Comparison of ENCODE assay signal across 17 mouse cellular contexts in the genomic region with DNA sequence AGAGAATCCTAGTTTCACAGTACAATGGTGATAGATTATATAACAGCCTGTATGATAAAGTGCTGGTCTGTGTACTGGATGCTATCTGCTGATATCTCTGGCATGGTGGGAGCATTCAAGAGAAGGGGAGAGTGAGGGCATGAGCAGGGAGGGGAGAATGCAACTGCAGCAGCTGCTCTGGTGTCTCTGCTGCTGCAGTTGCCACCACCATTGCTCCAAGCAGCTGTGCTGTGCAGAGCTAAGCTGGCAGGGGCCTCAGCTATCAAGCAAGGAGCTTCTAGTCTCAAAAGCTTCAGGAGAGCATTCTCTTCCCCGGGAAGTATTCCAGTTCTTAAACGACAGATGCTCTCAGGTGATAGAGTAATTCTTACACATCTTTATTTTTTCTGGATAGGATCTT.
"Had no signal": no experiment of that assay in that cellular context is flagged by ENCODE, and none has a peak within 500 bp of the region (broad histone marks: within the 10 kb centered on the region; RNA-seq: fewer than 3 reads in every experiment).

No protein-coding gene starts in this region.

- H3K36me3 ChIP-seq: midbrain, embryonic 13.5 days; midbrain, embryonic 15.5 days; neural tube, embryonic 13.5 days; neural tube, embryonic 15.5 days had no signal

- H3K9me3 ChIP-seq: midbrain, embryonic 13.5 days; midbrain, embryonic 15.5 days; neural tube, embryonic 13.5 days; neural tube, embryonic 15.5 days had no signal

- H3K4me1 ChIP-seq: midbrain, embryonic 13.5 days; midbrain, embryonic 15.5 days; neural tube, embryonic 13.5 days; neural tube, embryonic 15.5 days had no signal

- DNase-seq: lung, adult 18-20 months; lung, embryonic 14.5 days; lung, postnatal 10 days; lung, postnatal 4 days; retina, postnatal 1 day; right cerebral cortex, adult 18-20 months; right cerebral cortex, postnatal 25 days; right cerebral cortex, postnatal 4 days; spleen, adult 18-20 months; thymus, adult 18-20 months; thymus, postnatal 14 days; thymus, postnatal 36 days had no signal

- H3K9ac ChIP-seq: lung, embryonic 14.5 days; midbrain, embryonic 13.5 days; midbrain, embryonic 15.5 days; neural tube, embryonic 13.5 days; neural tube, embryonic 15.5 days had no signal

- H3K27ac ChIP-seq: midbrain, embryonic 13.5 days; midbrain, embryonic 15.5 days; neural tube, embryonic 13.5 days; neural tube, embryonic 15.5 days had no signal

- H3K4me3 ChIP-seq: midbrain, embryonic 13.5 days; midbrain, embryonic 15.5 days; neural tube, embryonic 13.5 days; neural tube, embryonic 15.5 days had no signal

- ATAC-seq: midbrain, embryonic 13.5 days; midbrain, embryonic 15.5 days had no signal

- H3K27me3 ChIP-seq: midbrain, embryonic 13.5 days; midbrain, embryonic 15.5 days; neural tube, embryonic 13.5 days; neural tube, embryonic 15.5 days had no signal

- H3K4me2 ChIP-seq: lung, embryonic 14.5 days; midbrain, embryonic 11.5 days; midbrain, embryonic 13.5 days; midbrain, embryonic 15.5 days; neural tube, embryonic 13.5 days; neural tube, embryonic 15.5 days had no signal
